Mouse (Mus musculus): Measurements from ENCODE around the gene Gm7694.

- no peak for TF ChIP-seq CTCF (IDR thresholded peaks at IDR 0.05; ENCODE audit: low read depth)
- no peak for TF ChIP-seq EP300 (IDR thresholded peaks at IDR 0.05; ENCODE audit: low read depth)
These were observed 50.6 kb downstream of the Gm7694 start for GRCm38 (mm10) chr1:170255560-170255910.

All from liver, embryonic 14.5 days (tissue).